Mouse (Mus musculus) ES-Bruce4 (cell line): ENCODE measurements at regions not wholly inside any gene's neighbourhood (a gene's known extent, or its start where the extent isn't known, plus 50 kb on each side); places are given as distances from the start of the nearest gene placed in this dataset.

ENCODE experiments used
- EP300 ChIP-seq: IDR thresholded peaks from 2 replicates; pipeline ENCODE4 v1.6.1; 2011; ENCODE audit warnings: low read depth, low read length; ENCODE audit not compliant: insufficient read depth
- POLR2A ChIP-seq: IDR thresholded peaks from one replicate; pipeline ENCODE4 v1.8.1; 2011; ENCODE audit warnings: low read length; ENCODE audit not compliant: insufficient read depth

GRCm38 (mm10) chr14:72002205-72003138 lies 489.2 kb downstream of the Gm9195 start:
- TF ChIP-seq POLR2A (no peak), EP300 (no peak)
